Comparison of ENCODE assay signal across 8 mouse cellular contexts in the genomic region with DNA sequence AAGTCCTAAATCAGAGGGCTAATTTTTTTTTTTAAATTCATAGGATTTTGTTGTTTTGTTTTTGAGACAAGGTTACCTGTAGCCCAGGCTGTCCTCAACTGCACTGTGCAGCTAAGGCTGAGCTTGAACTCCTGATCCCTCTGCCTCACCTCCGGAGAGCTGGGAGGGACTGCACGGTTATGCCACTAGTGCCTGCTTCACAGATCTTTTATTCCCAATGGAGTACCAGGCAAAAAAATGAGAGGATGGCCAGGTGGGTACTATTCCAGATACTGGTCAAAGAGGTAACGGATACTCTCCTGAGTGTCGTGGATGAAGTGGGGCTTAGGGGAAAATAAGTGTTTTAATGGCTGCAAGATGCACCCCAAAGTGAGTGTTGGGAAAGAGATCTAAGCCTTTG. TPM values are rescaled to one million over a fixed set of nuclear protein-coding genes. Genes with fewer than 3 reads are reported as not detected.
DNase-seq lines count a peak whose midpoint lies in the region; ATAC-seq and TF ChIP-seq lines count a peak whose summit lies in the region.

No protein-coding gene starts in this region.

- no peaks in the 10 kb centered on the region for H3K27me3 ChIP-seq in kidney, postnatal 0 days (ENCODE audit: insufficient read depth, low read length)
- no peaks in the 10 kb centered on the region for H3K27me3 ChIP-seq in kidney, adult 2 months (replicated peaks; ENCODE audit: control insufficient read depth, insufficient read depth, low read length)
- no peaks in the 10 kb centered on the region for H3K27me3 ChIP-seq in embryonic facial prominence, embryonic 11.5 days (ENCODE audit: control insufficient read depth, insufficient read depth, low read length)
- no peaks in the 10 kb centered on the region for H3K27me3 ChIP-seq in hindbrain, postnatal 0 days (ENCODE audit: insufficient read depth, low read length)
- H3K27me3 ChIP-seq in midbrain, postnatal 0 days (ENCODE audit: insufficient read depth, low read length): no peaks in the 10 kb centered on the region

- no peak overlapping the region for H3K27ac ChIP-seq in kidney, postnatal 0 days
- no peak overlapping the region for H3K27ac ChIP-seq in kidney, adult 2 months (ENCODE audit: insufficient read depth, low read depth, low read length)
- H3K27ac ChIP-seq in embryonic facial prominence, embryonic 11.5 days (replicated peaks; ENCODE audit: low read depth, low read length): no peak overlapping the region
- H3K27ac ChIP-seq in hindbrain, postnatal 0 days: no peak overlapping the region; the same call in 1 of the 2 replicates
- no peak overlapping the region for H3K27ac ChIP-seq in midbrain, postnatal 0 days (ENCODE audit: low read depth, low read length)

- no peak for TF ChIP-seq POLR2A in kidney, adult 2 months (IDR thresholded peaks at IDR 0.05; ENCODE audit: low read depth, low read length)

- DNase-seq in kidney, postnatal 0 days (ENCODE audit: low spot score): no peak
- no peak for DNase-seq in kidney, adult 2 months
- DNase-seq in embryonic facial prominence, embryonic 11.5 days (ENCODE audit: low spot score): no peak
- no peak for DNase-seq in hindbrain, postnatal 0 days (ENCODE audit: low spot score)
- DNase-seq in midbrain, postnatal 0 days (ENCODE audit: low spot score): no peak
- no peak for DNase-seq in B cell, adult 2 months
- no peak for DNase-seq in spleen, adult 18-20 months

- peak overlapping the region; percentile 54 for H3K4me2 ChIP-seq in kidney, postnatal 0 days (ENCODE audit: low read length)
- H3K4me2 ChIP-seq in embryonic facial prominence, embryonic 11.5 days (ENCODE audit: low read depth, low read length): peak overlapping the region; percentile 30
- H3K4me2 ChIP-seq in hindbrain, postnatal 0 days (ENCODE audit: low read depth, low read length): peak overlapping the region; percentile 53
- H3K4me2 ChIP-seq in midbrain, postnatal 0 days (ENCODE audit: low read depth, low read length, poor library complexity, severe bottlenecking): peak overlapping the region; percentile 45

- TF ChIP-seq CTCF in kidney, postnatal 0 days (IDR thresholded peaks at IDR 0.05; ENCODE audit: low read depth): no peak
- TF ChIP-seq CTCF in kidney, adult 2 months (conservative IDR thresholded peaks at IDR 0.05; ENCODE audit: insufficient read depth, insufficient read length, low read depth, low read length): no peak
- no peak for TF ChIP-seq CTCF in hindbrain, postnatal 0 days (IDR thresholded peaks at IDR 0.05; ENCODE audit: low read depth)
- no peak for TF ChIP-seq CTCF in midbrain, postnatal 0 days (IDR thresholded peaks at IDR 0.05)

- peak overlapping the region; percentile 43; the same call in 1 of the 2 replicates for H3K9ac ChIP-seq in kidney, postnatal 0 days (ENCODE audit: low read depth, low read length)
- H3K9ac ChIP-seq in embryonic facial prominence, embryonic 11.5 days (replicated peaks; ENCODE audit: low read length): no peak overlapping the region; the same call in 1 of the 2 replicates
- peak overlapping the region; percentile 40; the same call in 1 of the 2 replicates for H3K9ac ChIP-seq in hindbrain, postnatal 0 days (replicated peaks; ENCODE audit: low read length)
- H3K9ac ChIP-seq in midbrain, postnatal 0 days (replicated peaks; ENCODE audit: low read length, poor library complexity, severe bottlenecking): 0 out of 2 replicates have a peak overlapping the region, but pooled peaks have one; percentile 13

- H3K4me1 ChIP-seq in kidney, postnatal 0 days (replicated peaks; ENCODE audit: insufficient read depth, low read length): peaks cover 16% of the 10 kb centered on the region
- peaks cover 15% of the 10 kb centered on the region for H3K4me1 ChIP-seq in kidney, adult 2 months (ENCODE audit: control insufficient read depth, insufficient read depth, low read length)
- H3K4me1 ChIP-seq in embryonic facial prominence, embryonic 11.5 days (ENCODE audit: control insufficient read depth, insufficient read depth, low read length): no peaks in the 10 kb centered on the region
- H3K4me1 ChIP-seq in hindbrain, postnatal 0 days (ENCODE audit: insufficient read depth, low read length): no peaks in the 10 kb centered on the region
- H3K4me1 ChIP-seq in midbrain, postnatal 0 days (ENCODE audit: insufficient read depth, low read length): no peaks in the 10 kb centered on the region

- H3K9me3 ChIP-seq in kidney, postnatal 0 days (replicated peaks; ENCODE audit: low read length): no peaks in the 10 kb centered on the region
- H3K9me3 ChIP-seq in embryonic facial prominence, embryonic 11.5 days (replicated peaks; ENCODE audit: control insufficient read depth, low read length): no peaks in the 10 kb centered on the region
- no peaks in the 10 kb centered on the region for H3K9me3 ChIP-seq in hindbrain, postnatal 0 days (ENCODE audit: low read length)
- no peaks in the 10 kb centered on the region for H3K9me3 ChIP-seq in midbrain, postnatal 0 days (ENCODE audit: low read length)

- no peak for ATAC-seq in kidney, postnatal 0 days (replicated peaks; ENCODE audit: low FRiP score, low read depth)
- ATAC-seq in embryonic facial prominence, embryonic 11.5 days (replicated peaks; ENCODE audit: insufficient number of reproducible peaks, low FRiP score, low TSS enrichment, low read depth): no peak
- ATAC-seq in hindbrain, postnatal 0 days: no peak
- ATAC-seq in midbrain, postnatal 0 days (ENCODE audit: low FRiP score): no peak
- no peak for ATAC-seq in megakaryocyte-erythroid progenitor cell, adult 5-6 weeks (replicated peaks; ENCODE audit: low FRiP score, low TSS enrichment, poor library complexity, severe bottlenecking)

- WGBS in kidney, postnatal 0 days: 43% methylated on average over 4 of the region's 4 CpGs
- 47% methylated on average over 4 of the region's 4 CpGs for WGBS in kidney, adult 2 months
- whole genome bisulfite sequencing in embryonic facial prominence, embryonic 11.5 days: 46% methylated on average over 4 of the region's 4 CpGs
- WGBS in hindbrain, postnatal 0 days: 44% methylated on average over 4 of the region's 4 CpGs
- WGBS in midbrain, postnatal 0 days: 50% methylated on average over 4 of the region's 4 CpGs

- no peaks in the 10 kb centered on the region for H3K36me3 ChIP-seq in kidney, postnatal 0 days (ENCODE audit: insufficient read depth, low read length)
- H3K36me3 ChIP-seq in kidney, adult 2 months (ENCODE audit: control insufficient read depth, insufficient read depth, low read length): no peaks in the 10 kb centered on the region
- H3K36me3 ChIP-seq in embryonic facial prominence, embryonic 11.5 days (replicated peaks; ENCODE audit: control insufficient read depth, insufficient read depth, low read depth, low read length): no peaks in the 10 kb centered on the region
- H3K36me3 ChIP-seq in hindbrain, postnatal 0 days (ENCODE audit: insufficient read depth, low read length): no peaks in the 10 kb centered on the region
- H3K36me3 ChIP-seq in midbrain, postnatal 0 days (ENCODE audit: insufficient read depth, low read length): no peaks in the 10 kb centered on the region

- peak overlapping the region; percentile 31 for H3K4me3 ChIP-seq in kidney, postnatal 0 days (replicated peaks; ENCODE audit: low read depth, low read length)
- no peak overlapping the region for H3K4me3 ChIP-seq in kidney, adult 2 months (ENCODE audit: insufficient read depth, low read depth, low read length)
- peak overlapping the region; percentile 34 for H3K4me3 ChIP-seq in embryonic facial prominence, embryonic 11.5 days (ENCODE audit: low read depth, low read length)
- H3K4me3 ChIP-seq in hindbrain, postnatal 0 days (ENCODE audit: low read length): peak overlapping the region; percentile 77
- peak overlapping the region; percentile 53 for H3K4me3 ChIP-seq in midbrain, postnatal 0 days (ENCODE audit: low read depth, low read length)

RNA-seq across cellular contexts. Expression of a gene that starts 0.8 kb away (rescaled TPM):
- 20.8 and 23.3 TPM in 2 replicates for polyA plus RNA-seq in kidney, postnatal 0 days (2015; fragmentation: Nextera tagmentation; extraction: Ambion mirVana)
- polyA plus RNA-seq in kidney, adult 2 months (2012; rRNA removed): 23.3 and 25.0 TPM in 2 replicates
- 16.3 TPM in 2 replicates for polyA plus RNA-seq in embryonic facial prominence, embryonic 11.5 days (2014; fragmentation: Nextera tagmentation; extraction: Ambion mirVana)
- total RNA-seq in hindbrain, postnatal 0 days (2014; rRNA removed): 5.5 and 6.3 TPM in 2 replicates
- polyA plus RNA-seq in hindbrain, postnatal 0 days (2015; fragmentation: Nextera tagmentation; extraction: Ambion mirVana): 1.9 and 2.2 TPM in 2 replicates
- total RNA-seq in midbrain, postnatal 0 days (2014; rRNA removed): 3.9 and 4.5 TPM in 2 replicates
- polyA plus RNA-seq in midbrain, postnatal 0 days (2015; fragmentation: Nextera tagmentation; extraction: Ambion mirVana): 1.9 and 2.1 TPM in 2 replicates
- 15.3 and 18.3 TPM in 2 replicates for total RNA-seq in megakaryocyte-erythroid progenitor cell, adult 5-6 weeks (2014; fragmentation: Nextera tagmentation)
- total RNA-seq in megakaryocyte-erythroid progenitor cell, adult 5-6 weeks (2017): 3.4 and 7.3 TPM in 2 replicates
